Mouse (Mus musculus) adrenal gland, postnatal 10 days (tissue): ENCODE measurements around the gene Saa2. TPM values are rescaled to one million over a fixed set of nuclear protein-coding genes. Genes with fewer than 3 reads are reported as not detected.
A peak's percentile ranks its signal among the peaks of the same experiment; 100 is the strongest.
"Not testable (repeated sequence)": the region's sequence is repeated elsewhere in the genome, so short reads cannot be mapped to it uniquely, and the experiment has no call there.

ENCODE experiments used
- DNase-seq: peaks from one replicate; pipeline ENCODE4 v3.0.0; 2021; ENCODE audit warnings: mixed read lengths
- long read RNA-seq, 2 experiments: library from polyadenylated mRNA; stranded (forward); transcript quantifications; one replicate each; pipeline ENCODE4 v2.0.0; 2021
- total RNA-seq, 2 experiments: library from RNA; stranded (reverse); gene quantifications; 2 replicates each; pipeline ENCODE4 v1.2.3; 2021

The Saa2 gene
- total RNA-seq: not detected
- long read RNA-seq, experiment 1: 0 reads
- long read RNA-seq, experiment 2: 0 reads

- no peak for DNase-seq
Measured at GRCm38 (mm10) chr7:46751490-46751889, at the start of gene Saa2. Gene Saa2 (plus strand): TSS chr7:46751790.

GRCm38 (mm10) chr7:46710390-46710844 is 41.2 kb upstream of the Saa2 start, which contains the start of gene Saal1:
Gene Saal1 (minus strand): TSS chr7:46710680.
- DNase-seq: peak; percentile 92

GRCm38 (mm10) chr7:46712250-46712649 is 39.3 kb upstream of the Saa2 start:
- DNase-seq: no peak

GRCm38 (mm10) chr7:46714518-46714917 is 37.1 kb upstream of the Saa2 start:
- DNase-seq: peak; percentile 82

GRCm38 (mm10) chr7:46715600-46715999 is 36.0 kb upstream of the Saa2 start, which contains the start of gene Saa3:
Gene Saa3 (minus strand): TSS chr7:46715700.
- DNase-seq: no peak

GRCm38 (mm10) chr7:46716897-46717296 is 34.7 kb upstream of the Saa2 start:
- peak; percentile 59 for DNase-seq

- DNase-seq: no peak
Measured at GRCm38 (mm10) chr7:46718591-46719270, 32.9 kb upstream of the Saa2 start.

- DNase-seq: peak; percentile 64
Measured at GRCm38 (mm10) chr7:46719526-46719925, 32.1 kb upstream of the Saa2 start.

- no peak for DNase-seq
Measured at GRCm38 (mm10) chr7:46720460-46720859, 31.1 kb upstream of the Saa2 start.

- no peak for DNase-seq
Measured at GRCm38 (mm10) chr7:46723354-46723753, 28.2 kb upstream of the Saa2 start.

- DNase-seq: no peak
Measured at GRCm38 (mm10) chr7:46723849-46724248, 27.7 kb upstream of the Saa2 start.

- DNase-seq: no peak
Measured at GRCm38 (mm10) chr7:46724396-46724795, 27.2 kb upstream of the Saa2 start.

- no peak for DNase-seq
Measured at GRCm38 (mm10) chr7:46727584-46727983, 24.0 kb upstream of the Saa2 start.

- DNase-seq: no peak
Measured at GRCm38 (mm10) chr7:46732458-46732857, 19.1 kb upstream of the Saa2 start, which contains the start of gene Saa4. Gene Saa4 (minus strand): TSS chr7:46732603.

- DNase-seq: no peak
Measured at GRCm38 (mm10) chr7:46734983-46735382, 16.6 kb upstream of the Saa2 start.

- DNase-seq: no peak
Measured at GRCm38 (mm10) chr7:46738561-46739460, 12.8 kb upstream of the Saa2 start.

- not testable (repeated sequence) for DNase-seq
Measured at GRCm38 (mm10) chr7:46740041-46740440, 11.5 kb upstream of the Saa2 start.

- DNase-seq: not testable (repeated sequence)
Measured at GRCm38 (mm10) chr7:46742880-46743279, 8.7 kb upstream of the Saa2 start, which contains the start of gene Saa1. Gene Saa1 (minus strand): TSS chr7:46742980.

GRCm38 (mm10) chr7:46745816-46746215 is 5.8 kb upstream of the Saa2 start:
- peak; percentile 57 for DNase-seq

GRCm38 (mm10) chr7:46746381-46746780 is 5.2 kb upstream of the Saa2 start:
- peak; percentile 12 for DNase-seq

GRCm38 (mm10) chr7:46748459-46748858 is 3.1 kb upstream of the Saa2 start:
- DNase-seq: peak; percentile 27

GRCm38 (mm10) chr7:46761049-46761795 is 9.6 kb downstream of the Saa2 start:
- peak; percentile 5 for DNase-seq
